Mouse (Mus musculus): ENCODE data around the gene Nek3. TPM values are rescaled to one million over a fixed set of nuclear protein-coding genes. Genes with fewer than 3 reads are reported as not detected.
"Not testable (repeated sequence)": the region's sequence is repeated elsewhere in the genome, so short reads cannot be mapped to it uniquely, and the experiment has no call there.

Nek3 gene
- total RNA-seq, 1 experiment from 2014 or later = 5.9 TPM

DNA sequence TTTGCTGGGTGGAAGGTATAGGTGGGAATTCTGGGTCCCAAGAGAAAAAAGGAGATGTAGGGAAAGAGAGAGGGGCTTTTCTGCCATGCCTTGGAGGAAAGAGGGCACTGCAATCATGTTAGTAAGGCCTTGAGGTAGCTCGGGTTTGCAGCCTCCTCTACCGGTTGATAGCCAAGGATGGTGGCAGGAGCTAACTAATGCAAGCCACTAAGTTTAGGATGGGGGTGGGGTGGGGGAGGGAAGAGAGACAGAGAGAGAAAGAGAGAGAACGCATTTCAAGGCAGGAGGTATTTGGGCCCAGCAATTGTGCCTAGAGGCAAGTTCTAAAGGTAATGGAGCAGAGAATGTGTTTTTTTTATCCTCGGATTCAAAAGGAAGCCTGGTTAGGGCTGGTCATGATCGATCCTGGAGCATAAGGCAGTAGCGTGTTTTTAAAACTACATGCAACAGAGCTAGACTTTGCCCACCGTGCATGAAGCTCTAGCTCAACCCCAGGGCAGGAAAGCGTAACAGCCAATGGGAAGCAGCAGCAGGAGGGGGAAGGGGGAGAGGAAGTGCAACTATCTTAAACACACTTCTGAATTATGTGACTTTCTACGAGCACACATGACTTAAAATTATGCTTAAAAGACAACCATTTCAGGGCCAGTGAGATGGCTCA is 18.4 kb downstream of the Nek3 start:
- ATAC-seq (ENCODE audit: extremely low read depth, insufficient number of reproducible peaks, low FRiP score, poor library complexity, severe bottlenecking) = no peak

DNA sequence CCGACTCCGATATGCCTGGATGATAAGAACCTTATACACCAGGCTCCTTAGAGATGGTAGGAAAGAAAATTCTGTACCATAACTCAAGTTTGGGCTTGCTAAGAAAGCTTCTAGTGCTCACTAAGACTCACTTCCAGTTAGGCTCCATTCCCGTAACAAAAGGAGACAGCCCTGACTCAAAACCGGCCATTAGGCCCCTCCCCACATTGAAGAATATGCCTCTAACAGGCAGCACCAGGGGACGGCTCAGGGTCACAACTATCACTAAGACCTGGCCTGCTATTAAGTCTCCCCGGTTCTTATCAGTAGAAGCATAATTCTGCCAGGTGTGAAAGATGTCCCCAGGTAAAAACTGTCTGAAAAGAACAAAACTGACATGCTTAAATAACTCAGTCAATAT is 20.4 kb downstream of the Nek3 start:
- no peak for ATAC-seq (ENCODE audit: extremely low read depth, insufficient number of reproducible peaks, low FRiP score, poor library complexity, severe bottlenecking)

DNA sequence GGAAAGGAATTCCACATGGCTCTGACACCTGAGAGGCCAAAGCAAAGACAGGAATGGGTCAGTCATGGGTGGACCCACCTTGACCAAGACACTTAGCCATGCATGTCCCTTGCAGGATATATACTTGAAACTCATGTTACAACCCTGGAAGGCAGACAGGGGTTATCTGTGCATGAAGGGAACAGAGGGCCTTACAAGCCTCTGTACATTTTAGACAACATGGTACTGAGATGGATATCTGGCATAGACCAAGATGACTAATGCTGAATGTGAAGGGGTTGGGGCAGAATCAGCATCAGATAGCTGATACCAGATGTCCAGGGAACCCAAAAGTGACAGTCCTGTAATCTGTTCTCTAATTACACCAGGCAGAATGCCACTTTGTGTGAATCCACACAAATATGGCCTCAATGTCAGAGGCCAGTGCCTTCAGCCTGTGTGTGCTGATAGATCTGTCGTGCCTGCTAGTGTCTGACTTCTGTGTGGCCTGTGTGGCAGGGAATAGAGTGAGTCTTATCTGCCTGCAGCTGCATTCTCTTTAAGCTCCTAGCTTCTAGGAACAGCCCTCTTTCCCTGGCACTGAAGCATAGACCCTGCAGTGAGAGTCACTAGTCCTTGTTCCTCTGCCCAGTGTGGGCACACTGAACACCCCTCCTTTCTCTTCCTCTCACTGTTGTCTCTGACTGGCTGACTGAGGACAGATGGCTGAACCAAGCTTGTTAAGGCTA is 22.3 kb downstream of the Nek3 start:
- no peak for ATAC-seq (ENCODE audit: extremely low read depth, insufficient number of reproducible peaks, low FRiP score, poor library complexity, severe bottlenecking)

DNA sequence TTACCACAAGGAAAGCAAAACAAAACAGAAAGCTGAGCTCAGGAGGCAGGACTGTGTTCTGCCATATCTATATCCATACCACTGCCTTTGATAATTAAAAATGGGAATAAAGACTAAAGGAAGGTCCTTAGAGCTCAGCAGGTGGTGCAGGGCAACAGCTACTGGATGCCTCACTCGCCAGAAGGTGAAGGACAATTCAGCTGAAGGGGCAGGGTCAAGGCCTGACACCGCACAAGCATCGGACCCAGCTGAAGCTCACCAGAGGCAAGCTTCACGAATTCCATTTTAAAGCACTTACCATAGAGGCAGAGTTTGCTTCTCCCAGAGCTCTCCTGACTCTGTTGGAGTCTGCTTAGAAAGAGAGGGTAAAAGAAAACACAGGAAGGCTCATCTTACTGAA is 23.6 kb downstream of the Nek3 start:
- ATAC-seq (ENCODE audit: extremely low read depth, insufficient number of reproducible peaks, low FRiP score, poor library complexity, severe bottlenecking) = no peak

DNA sequence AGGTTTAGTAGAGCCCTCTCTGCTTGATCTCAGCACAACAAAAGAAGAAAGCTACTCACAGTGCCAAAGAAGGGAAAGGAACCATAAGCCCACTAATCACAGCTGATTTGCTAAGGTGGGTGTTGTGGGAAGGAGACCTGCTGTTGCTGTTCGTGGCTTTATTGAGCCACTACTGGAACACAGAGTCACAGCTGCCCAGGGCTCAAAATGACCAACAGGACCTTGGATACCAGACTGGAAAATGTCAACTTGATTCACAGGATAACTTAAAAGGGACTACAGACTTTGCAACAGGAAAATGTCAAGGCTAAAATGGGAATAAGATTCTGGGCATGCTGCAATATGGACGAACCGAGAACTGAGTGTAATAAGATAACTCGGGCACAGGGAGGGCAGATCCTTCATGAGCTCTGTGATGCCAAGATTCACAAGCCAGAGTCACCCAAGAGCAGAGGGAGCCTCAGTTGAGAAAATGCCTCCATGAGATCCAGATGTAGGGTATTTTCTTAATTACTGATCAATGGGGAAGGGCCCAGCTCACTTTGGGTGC is 24.3 kb downstream of the Nek3 start:
- no peak for ATAC-seq (ENCODE audit: extremely low read depth, insufficient number of reproducible peaks, low FRiP score, poor library complexity, severe bottlenecking)

DNA sequence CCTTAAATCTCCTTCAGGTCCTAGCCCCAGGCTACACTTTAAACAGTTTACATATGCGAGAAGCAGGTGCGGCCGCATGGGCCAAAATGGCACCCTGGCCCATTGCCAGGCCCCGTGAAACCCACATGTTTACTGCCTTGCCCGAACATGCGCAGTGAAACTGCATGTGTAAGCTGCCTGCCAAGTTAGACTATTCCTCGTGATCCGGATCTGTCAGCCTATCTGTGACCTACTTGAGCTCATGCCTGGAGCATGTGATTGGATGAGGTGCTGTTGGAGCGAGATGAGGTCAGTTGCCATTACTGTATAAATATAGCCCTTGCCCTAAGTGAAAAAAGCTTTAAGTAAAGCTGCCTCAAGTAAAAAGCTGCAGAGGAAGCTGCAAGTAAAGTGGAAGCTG is 29.8 kb downstream of the Nek3 start:
- not testable (repeated sequence) for ATAC-seq (ENCODE audit: extremely low read depth, insufficient number of reproducible peaks, low FRiP score, poor library complexity, severe bottlenecking)

DNA sequence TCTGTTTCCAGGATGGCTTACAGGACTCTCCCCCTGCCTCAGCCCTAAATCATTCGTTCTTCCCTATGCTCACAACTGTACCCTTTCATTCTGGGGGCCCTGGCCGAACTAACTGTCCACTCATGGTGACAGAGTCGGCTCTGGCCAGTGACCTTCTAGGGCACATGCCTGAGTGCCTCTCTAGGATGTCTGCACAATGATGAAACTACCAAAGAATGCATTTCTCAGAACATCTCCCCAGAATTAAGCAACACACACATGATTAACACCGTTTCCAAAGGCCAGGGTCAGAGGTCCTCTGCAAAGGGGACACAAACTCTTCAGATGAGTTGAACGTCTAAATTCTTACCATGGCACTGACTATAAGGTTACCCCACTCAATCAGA is 31.5 kb downstream of the Nek3 start:
- no peak for ATAC-seq (ENCODE audit: extremely low read depth, insufficient number of reproducible peaks, low FRiP score, poor library complexity, severe bottlenecking)

DNA sequence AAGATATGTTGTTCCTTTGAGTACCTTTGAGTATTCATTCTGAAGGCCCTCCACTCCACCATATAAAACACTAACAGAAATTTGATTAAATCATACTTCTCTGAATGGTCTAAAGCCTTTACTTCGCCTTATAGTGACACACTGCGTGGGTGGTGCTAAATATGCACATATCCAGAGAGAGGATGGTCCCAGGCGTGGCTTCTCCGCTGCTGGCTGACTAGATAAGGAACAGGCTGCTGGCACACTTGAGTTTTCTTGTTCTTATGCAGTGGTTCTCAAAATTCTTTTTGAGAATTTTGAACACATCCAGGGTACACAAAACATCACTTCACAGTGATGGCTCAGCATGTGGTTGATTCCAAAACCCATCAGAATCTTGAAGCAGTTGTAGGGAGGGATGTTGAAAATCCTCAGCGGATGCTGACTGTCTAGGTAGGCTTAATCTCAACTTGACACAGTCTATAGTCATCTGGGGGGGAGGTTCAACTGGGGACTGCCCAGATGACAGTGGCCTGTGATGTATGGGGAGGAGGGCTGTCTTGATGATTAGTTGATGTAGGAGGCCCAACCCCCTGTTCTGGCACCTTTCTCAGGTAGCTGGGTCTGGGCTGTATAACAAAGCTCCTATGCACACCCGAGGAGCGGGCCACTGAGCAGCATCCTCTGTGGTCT is 32.0 kb downstream of the Nek3 start:
- no peak for ATAC-seq (ENCODE audit: extremely low read depth, insufficient number of reproducible peaks, low FRiP score, poor library complexity, severe bottlenecking)

DNA sequence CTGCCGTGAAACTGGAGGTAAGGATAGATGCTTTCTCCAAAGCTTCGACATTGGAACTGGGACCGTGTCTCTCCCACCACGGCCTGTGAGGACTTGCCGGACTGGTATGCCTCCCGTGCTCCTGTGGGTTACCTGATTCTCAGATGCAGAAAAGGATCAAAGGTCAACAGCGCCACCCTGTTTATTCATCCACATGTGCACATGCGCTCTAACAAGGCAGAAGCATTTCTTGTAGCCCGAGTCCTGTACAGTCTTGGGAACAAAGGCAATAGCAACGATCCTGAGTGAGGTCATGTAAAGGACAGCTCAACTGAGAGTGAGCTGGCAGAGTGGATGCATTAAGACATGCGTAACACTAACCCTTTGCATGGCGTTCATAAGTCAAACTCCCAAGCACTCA is 34.2 kb downstream of the Nek3 start:
- no peak for ATAC-seq (ENCODE audit: extremely low read depth, insufficient number of reproducible peaks, low FRiP score, poor library complexity, severe bottlenecking)

DNA sequence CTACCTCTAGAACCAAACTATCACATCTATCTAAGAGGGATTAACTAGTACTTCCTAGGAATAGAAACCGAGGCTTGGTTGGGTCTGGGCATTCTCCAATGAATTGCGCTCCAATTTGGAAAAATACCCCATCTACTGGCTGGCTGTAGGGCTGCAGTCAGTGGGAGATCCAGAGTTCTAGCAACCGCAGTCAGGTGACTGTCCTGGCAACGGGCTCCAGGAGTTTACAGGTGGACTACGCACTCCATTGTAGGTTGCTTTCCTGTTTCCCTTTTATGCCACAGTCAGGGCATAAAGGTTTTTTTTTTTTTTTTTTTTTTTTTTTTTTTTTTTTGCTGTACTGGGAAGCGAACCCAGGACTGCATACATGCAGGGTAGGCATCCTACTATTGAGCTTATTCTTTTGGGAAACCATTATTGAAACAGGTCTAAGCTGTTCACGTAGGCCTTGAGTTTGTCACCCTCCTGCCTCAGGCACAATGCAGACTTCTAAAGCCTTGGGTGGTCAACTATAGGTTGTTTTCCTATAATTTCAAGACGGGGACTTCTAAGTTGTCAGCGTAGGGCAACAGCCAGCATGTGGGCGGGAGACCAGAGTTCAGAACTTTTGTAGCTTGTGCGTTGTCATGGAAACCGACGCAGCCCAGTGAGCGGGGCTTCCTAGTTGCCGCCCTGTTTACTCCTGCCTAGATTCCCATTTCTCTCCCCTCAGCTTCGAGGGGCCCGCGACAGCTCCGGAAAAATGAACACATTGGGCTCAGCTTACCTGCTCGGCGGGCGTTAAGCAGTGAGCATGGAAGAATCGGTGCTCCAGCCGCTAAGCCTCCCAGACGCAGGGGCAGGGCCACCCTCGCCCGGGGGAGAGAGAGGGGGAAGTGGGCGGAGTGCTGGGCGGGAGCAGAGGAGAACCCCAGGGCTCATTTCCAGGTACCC is 41.7 kb downstream of the Nek3 start, which contains the start of gene Nek5:
Gene Nek5, minus strand, starts transcription at position 834 of the 933 bp plus-strand sequence.
- 0 out of 2 replicates have a peak, but pooled peaks have one; percentile 52 for ATAC-seq (ENCODE audit: extremely low read depth, insufficient number of reproducible peaks, low FRiP score, poor library complexity, severe bottlenecking)

DNA sequence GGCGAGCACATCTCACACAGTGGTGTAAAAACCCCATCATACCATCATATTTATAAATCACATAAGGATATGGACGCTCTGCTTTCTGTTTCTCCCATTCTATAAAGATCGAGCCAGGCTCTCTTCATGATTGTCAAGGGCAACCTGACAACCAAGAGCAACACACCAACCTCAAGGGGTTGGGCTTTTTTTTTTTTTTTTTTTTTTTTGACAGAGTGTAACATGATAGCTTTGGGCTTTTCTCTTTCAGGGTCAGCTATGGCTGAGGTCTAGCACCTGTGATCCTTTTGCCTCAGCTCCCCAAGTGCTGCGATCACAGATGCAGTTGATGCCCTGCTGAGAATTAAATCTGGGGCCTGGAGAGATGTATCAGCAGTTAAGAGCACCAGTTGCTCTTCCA is 59.2 kb downstream of the Nek3 start:
- no peak for ATAC-seq (ENCODE audit: extremely low read depth, insufficient number of reproducible peaks, low FRiP score, poor library complexity, severe bottlenecking)

DNA sequence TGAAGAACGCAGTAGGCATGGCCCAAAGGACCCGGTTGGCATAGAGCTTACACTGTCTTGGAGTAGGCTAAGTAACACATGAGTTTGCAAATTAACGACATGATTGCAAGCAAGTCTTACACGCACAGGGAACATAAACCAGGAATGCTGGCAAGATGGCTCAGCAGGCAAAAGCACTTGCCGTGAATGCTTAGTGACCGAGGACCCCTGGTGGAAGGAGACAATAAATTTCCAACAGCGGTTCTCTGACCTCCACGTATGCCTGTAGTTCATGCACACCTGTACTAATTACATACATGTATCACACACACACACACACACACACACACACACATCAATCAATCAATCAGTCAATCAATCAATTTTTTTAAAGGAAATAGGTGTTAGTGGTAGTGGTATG is 74.7 kb downstream of the Nek3 start:
- no peak for ATAC-seq (ENCODE audit: extremely low read depth, insufficient number of reproducible peaks, low FRiP score, poor library complexity, severe bottlenecking)

DNA sequence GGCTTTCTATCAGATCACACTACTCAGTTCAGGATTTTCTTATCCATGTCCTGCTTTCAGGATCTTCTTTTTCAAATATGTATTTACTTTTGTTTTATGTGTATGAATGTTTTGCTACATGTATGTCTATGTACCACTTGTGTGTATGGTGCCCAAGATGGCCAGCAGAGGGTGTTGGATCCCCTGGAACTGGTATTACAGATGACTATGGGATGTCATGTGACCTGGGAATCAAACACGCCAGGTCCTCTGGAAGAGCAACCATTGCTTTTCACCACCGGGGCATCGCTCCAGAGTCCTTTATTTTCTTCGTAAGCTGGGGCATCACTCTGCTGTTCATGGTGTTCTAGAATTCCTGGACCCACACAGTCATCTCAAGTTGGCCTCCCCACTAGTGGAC is 77.0 kb downstream of the Nek3 start:
- no peak for ATAC-seq (ENCODE audit: extremely low read depth, insufficient number of reproducible peaks, low FRiP score, poor library complexity, severe bottlenecking)

DNA sequence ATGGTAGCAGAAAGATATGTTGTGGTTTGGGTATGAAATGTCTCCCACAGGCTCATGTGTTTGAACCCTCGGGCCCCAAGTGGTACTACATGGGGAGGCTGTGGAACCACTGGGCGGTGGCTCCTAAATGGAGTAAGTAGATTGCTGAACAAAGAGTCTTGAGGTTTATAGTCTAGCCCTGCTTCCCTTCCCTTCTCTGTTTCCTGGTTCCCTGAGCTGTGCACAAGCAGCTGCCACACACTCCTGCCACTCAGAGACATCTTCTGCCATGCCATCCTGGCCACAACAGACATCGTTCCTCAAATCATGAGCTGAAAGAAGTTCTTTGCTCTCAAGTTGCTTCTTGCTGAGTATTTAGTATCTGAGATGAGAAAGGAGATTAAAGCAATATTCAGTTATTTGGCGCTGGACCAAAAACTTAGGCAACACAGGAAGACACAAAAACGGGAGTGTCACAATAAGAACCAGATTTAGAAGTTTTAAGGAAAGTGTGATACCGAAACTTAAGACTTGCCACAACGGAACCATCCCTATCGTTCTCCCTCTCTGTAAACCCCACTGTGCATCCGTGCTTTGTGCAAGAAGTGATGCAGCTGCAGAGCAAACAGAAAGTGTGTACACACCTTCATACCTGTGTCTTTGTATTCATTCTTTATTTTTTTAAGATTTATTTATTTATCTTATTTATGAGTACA is 86.8 kb downstream of the Nek3 start:
- no peak for ATAC-seq (ENCODE audit: extremely low read depth, insufficient number of reproducible peaks, low FRiP score, poor library complexity, severe bottlenecking)

Other genes starting within 250 kb of the Nek3 start
- not detected in 2 replicates for gene Defb15, start 233.7 kb downstream of the Nek3 start, total RNA-seq (2017)
- gene Defb35, start 228.1 kb downstream of the Nek3 start, total RNA-seq (2017) = not detected in 2 replicates
- gene Defb13, start 219.7 kb downstream of the Nek3 start, total RNA-seq (2017) = not detected in 2 replicates
- gene Fam90a1a, start 207.7 kb downstream of the Nek3 start, total RNA-seq (2017) = not detected in 2 replicates
- not detected in 2 replicates for gene Ccdc70, start 196.7 kb downstream of the Nek3 start, total RNA-seq (2017)
- 0.12 TPM in 1 of 2 replicates, not detected in the other for gene Atp7b, start 106.1 kb downstream of the Nek3 start, total RNA-seq (2017)
- 11.3 and 14.3 TPM in 2 replicates for gene Alg11, start 105.7 kb downstream of the Nek3 start, total RNA-seq (2017)
- 0.23 and 0.49 TPM in 2 replicates for gene Nek5, start 41.4 kb downstream of the Nek3 start, total RNA-seq (2017)
- 0.81 and 0.98 TPM in 2 replicates for gene Ckap2, start 19.4 kb upstream of the Nek3 start, total RNA-seq (2017)
- 42.8 and 44.5 TPM in 2 replicates for gene Vps36, start 26.4 kb upstream of the Nek3 start, total RNA-seq (2017)
- gene Thsd1, start 60.9 kb upstream of the Nek3 start, total RNA-seq (2017) = 0.70 and 1.2 TPM in 2 replicates
- not detected in 2 replicates for gene Tpte, start 117.0 kb upstream of the Nek3 start, total RNA-seq (2017)
- 5.8 and 6.3 TPM in 2 replicates for gene Slc25a15, start 232.2 kb upstream of the Nek3 start, total RNA-seq (2017)
- 10.6 and 15.5 TPM in 2 replicates for gene Mrps31, start 244.9 kb upstream of the Nek3 start, total RNA-seq (2017)

Measured in neutrophil, adult 5-6 weeks (primary cell).